8 mouse cellular contexts compared by ENCODE assay signal in genomic region chr6:34028933-34029745, GRCm38 (mm10). TPM values are rescaled to one million over a fixed set of nuclear protein-coding genes. Genes with fewer than 3 reads are reported as not detected.
DNase-seq lines count a peak whose midpoint lies in the region; ATAC-seq and TF ChIP-seq lines count a peak whose summit lies in the region.

Gene Lrguk, plus strand, starts transcription at chr6:34029448.

- H3K4me2 ChIP-seq in forebrain, embryonic 15.5 days (replicated peaks), result peak within 1 kb of the TSS; percentile 67
- H3K4me2 ChIP-seq in lung, embryonic 14.5 days, result peak within 1 kb of the TSS; percentile 87

- TF ChIP-seq POLR2A in ES-Bruce4 (IDR thresholded peaks at IDR 0.05; ENCODE audit: insufficient read depth, low read length), result no peak
- TF ChIP-seq POLR2A in olfactory bulb, adult 2 months (IDR thresholded peaks at IDR 0.05; ENCODE audit: insufficient read depth, low read depth, low read length), result no peak; the same call in 1 of the 2 replicates
- TF ChIP-seq POLR2A in thymus, adult 2 months (IDR thresholded peaks at IDR 0.05; ENCODE audit: control insufficient read depth, extremely low read depth, insufficient read depth, low read length, poor library complexity), result no peak

- intact Hi-C loops in heart, postnatal 36 days (cut with DNase I), result loop anchor here (5.0 kb wide), 1 partner anchor 148 kb away; the partner anchor contains the start of gene Slc35b4

- no peaks in the 10 kb centered on the region for H3K36me3 ChIP-seq in ES-Bruce4 (ENCODE audit: control insufficient read depth, insufficient read depth, low read length, poor library complexity, severe bottlenecking)
- H3K36me3 ChIP-seq in forebrain, embryonic 15.5 days, result no peaks in the 10 kb centered on the region
- no peaks in the 10 kb centered on the region for H3K36me3 ChIP-seq in lung, embryonic 14.5 days (ENCODE audit: insufficient read depth)
- no peaks in the 10 kb centered on the region for H3K36me3 ChIP-seq in thymus, adult 2 months (ENCODE audit: control insufficient read depth, insufficient read depth, low read length)

- no peaks in the 10 kb centered on the region for H3K9me3 ChIP-seq in ES-Bruce4 (replicated peaks; ENCODE audit: control insufficient read depth, insufficient read depth, low read length, poor library complexity, severe bottlenecking)
- no peaks in the 10 kb centered on the region for H3K9me3 ChIP-seq in forebrain, embryonic 15.5 days
- no peaks in the 10 kb centered on the region for H3K9me3 ChIP-seq in lung, embryonic 14.5 days (ENCODE audit: low read depth, low read length)

- peak within 1 kb of the TSS; percentile 79 for H3K9ac ChIP-seq in ES-Bruce4 (ENCODE audit: low read depth, poor library complexity, severe bottlenecking)
- H3K9ac ChIP-seq in forebrain, embryonic 15.5 days (replicated peaks), result peak within 1 kb of the TSS; percentile 48
- peak within 1 kb of the TSS; percentile 70 for H3K9ac ChIP-seq in lung, embryonic 14.5 days

- TF ChIP-seq CTCF in ES-Bruce4 (IDR thresholded peaks at IDR 0.05; ENCODE audit: low read depth, low read length), result no peak
- no peak for TF ChIP-seq CTCF in layer of hippocampus, adult 2 months (conservative IDR thresholded peaks at IDR 0.05)
- no peak for TF ChIP-seq CTCF in lung, embryonic 14.5 days (IDR thresholded peaks at IDR 0.05; ENCODE audit: low read depth)
- no peak for TF ChIP-seq CTCF in olfactory bulb, adult 2 months (IDR thresholded peaks at IDR 0.05; ENCODE audit: insufficient read depth, low read depth, low read length)
- TF ChIP-seq CTCF in thymus, adult 2 months (IDR thresholded peaks at IDR 0.05; ENCODE audit: borderline replicate concordance, control insufficient read depth, extremely low read depth, insufficient read depth, low read length, poor library complexity), result peak; percentile 45; the same call in 1 of the 2 replicates

- no peak for TF ChIP-seq EP300 in ES-Bruce4 (IDR thresholded peaks at IDR 0.05; ENCODE audit: insufficient read depth, low read depth, low read length)

- no peak within 1 kb of the TSS for H3K27ac ChIP-seq in ES-Bruce4 (ENCODE audit: insufficient read depth, low read length)
- peak within 1 kb of the TSS; percentile 78 for H3K27ac ChIP-seq in forebrain, embryonic 15.5 days (replicated peaks)
- H3K27ac ChIP-seq in layer of hippocampus, adult 2 months, result peak within 1 kb of the TSS; percentile 87
- peak within 1 kb of the TSS; percentile 42; the same call in 1 of the 2 replicates for H3K27ac ChIP-seq in lung, embryonic 14.5 days (ENCODE audit: low read depth)
- peak within 1 kb of the TSS; percentile 56; the same call in 1 of the 2 replicates for H3K27ac ChIP-seq in olfactory bulb, adult 2 months (ENCODE audit: insufficient read depth, low read depth, low read length)
- no peak within 1 kb of the TSS for H3K27ac ChIP-seq in thymus, adult 2 months (ENCODE audit: control insufficient read depth, insufficient read depth, low read length)

- H3K4me3 ChIP-seq in ES-Bruce4 (ENCODE audit: low read depth, low read length), result peak within 1 kb of the TSS; percentile 99
- H3K4me3 ChIP-seq in forebrain, embryonic 15.5 days, result peak within 1 kb of the TSS; percentile 54
- peak within 1 kb of the TSS; percentile 77 for H3K4me3 ChIP-seq in layer of hippocampus, adult 2 months
- peak within 1 kb of the TSS; percentile 62 for H3K4me3 ChIP-seq in lung, embryonic 14.5 days (ENCODE audit: low read depth, low read length)
- peak within 1 kb of the TSS; percentile 75 for H3K4me3 ChIP-seq in olfactory bulb, adult 2 months (ENCODE audit: insufficient read depth, low read depth, low read length)
- peak within 1 kb of the TSS; percentile 59 for H3K4me3 ChIP-seq in thymus, adult 2 months (ENCODE audit: control insufficient read depth, insufficient read depth, low read length)

- peak; percentile 68 for DNase-seq in c-Kit-positive CD71-positive TER-119-positive erythroid progenitor cells, embryonic 14.5 days (ENCODE audit: low spot score)
- DNase-seq in heart, postnatal 36 days, result peak; percentile 81
- DNase-seq in layer of hippocampus, adult 2 months (ENCODE audit: low spot score in 2 of 2), result peak; percentile 88 to 89
- peak; percentile 97 for DNase-seq in lung, embryonic 14.5 days
- peak; percentile 87 for DNase-seq in thymus, adult 2 months

- WGBS in forebrain, embryonic 15.5 days, result 2% methylated on average over 32 of the region's 32 CpGs
- 3% methylated on average over 32 of the region's 32 CpGs for WGBS in lung, embryonic 14.5 days
- 3% methylated on average over 32 of the region's 32 CpGs for WGBS in olfactory bulb, adult 2 months
- 8% methylated on average over 32 of the region's 32 CpGs for WGBS in thymus, adult 2 months

- H3K27me3 ChIP-seq in ES-Bruce4 (ENCODE audit: control insufficient read depth, insufficient read depth, low read length, poor library complexity, severe bottlenecking), result no peaks in the 10 kb centered on the region
- H3K27me3 ChIP-seq in forebrain, embryonic 15.5 days, result no peaks in the 10 kb centered on the region
- H3K27me3 ChIP-seq in lung, embryonic 14.5 days (ENCODE audit: insufficient read depth, low read length), result no peaks in the 10 kb centered on the region
- no peaks in the 10 kb centered on the region for H3K27me3 ChIP-seq in thymus, adult 2 months (ENCODE audit: control insufficient read depth, insufficient read depth, low read length)

- ATAC-seq in forebrain, embryonic 15.5 days (replicated peaks), result peak; percentile 99
- ATAC-seq in lung, embryonic 14.5 days (ENCODE audit: insufficient read depth), result peak; percentile 97

- no peaks in the 10 kb centered on the region for H3K4me1 ChIP-seq in ES-Bruce4 (ENCODE audit: control insufficient read depth, insufficient read depth, low read length)
- H3K4me1 ChIP-seq in forebrain, embryonic 15.5 days, result peaks cover 12% of the 10 kb centered on the region
- peaks cover 4% of the 10 kb centered on the region; the same call in 1 of the 2 replicates for H3K4me1 ChIP-seq in lung, embryonic 14.5 days (ENCODE audit: insufficient read depth)
- no peaks in the 10 kb centered on the region for H3K4me1 ChIP-seq in olfactory bulb, adult 2 months (ENCODE audit: control insufficient read depth, insufficient read depth, low read length)
- H3K4me1 ChIP-seq in thymus, adult 2 months (replicated peaks; ENCODE audit: control insufficient read depth, insufficient read depth, low read length), result peaks cover 5% of the 10 kb centered on the region

RNA-seq across cellular contexts. Expression of gene Lrguk, which starts in this region (rescaled TPM):
- 1.5 and 1.7 TPM in 2 replicates for polyA plus RNA-seq in ES-Bruce4 (2011; ENCODE audit: insufficient read depth, insufficient read length, low read depth, missing spikeins)
- 0.98 and 1.2 TPM in 2 replicates for polyA plus RNA-seq in forebrain, embryonic 15.5 days (2015; fragmentation: Nextera tagmentation; extraction: Ambion mirVana)
- under 1 TPM in 1 of 2 experiments, not detected in 1; 0.19 TPM for total RNA-seq in heart, postnatal 36 days (2021)
- total RNA-seq in layer of hippocampus, adult 2 months (2021), result 1 to 10 TPM; 2.2 to 2.4 TPM
- polyA plus RNA-seq in lung, embryonic 14.5 days (2014; fragmentation: Nextera tagmentation; extraction: Ambion mirVana), result 3.5 and 3.6 TPM in 2 replicates
- polyA plus RNA-seq in olfactory bulb, adult 2 months (2012; ENCODE audit: insufficient read depth, insufficient read length, low replicate concordance, missing spikeins), result not detected in 2 replicates
- 0.23 and 0.31 TPM in 2 replicates for polyA plus RNA-seq in thymus, adult 2 months (2012; rRNA removed)

Comparison
In these comparisons a context has a peak if more than half of its experiments do, and no peak if none do; other contexts are left out.
1. Peak in DNase-seq in heart, postnatal 36 days; RNA of the gene not detected or under 1 TPM.
2. Peak in DNase-seq and H3K4me3 ChIP-seq in thymus, adult 2 months; RNA of the gene not detected or under 1 TPM.
3. H3K27ac ChIP-seq: peak in forebrain, embryonic 15.5 days (single experiment), layer of hippocampus, adult 2 months (single experiment), lung, embryonic 14.5 days (single experiment) and olfactory bulb, adult 2 months (single experiment); none in ES-Bruce4 (single experiment) and thymus, adult 2 months (single experiment).
4. Peak in every context shown above with its lines, with median percentiles within 50 percentile points of each other: H3K4me3 ChIP-seq, H3K9ac ChIP-seq and DNase-seq.